Mouse (Mus musculus) cerebellum, adult 2 months (tissue): ENCODE results near the gene Nop9. TPM values are rescaled to one million over a fixed set of nuclear protein-coding genes. Genes with fewer than 3 reads are reported as not detected.
A peak's percentile ranks its signal among the peaks of the same experiment; 100 is the strongest.

ENCODE experiments used
- DNase-seq, 2 experiments: peaks; one replicate each; pipeline ENCODE4 v3.0.0; 2021
- H3K27ac ChIP-seq: fragments of 200-500 bp; 2 replicates; pipeline ENCODE4 v1.5.1; 2012; ENCODE audit warnings: low read length, control low read depth, inconsistent platforms; ENCODE audit not compliant: insufficient read depth
- H3K27me3 ChIP-seq: fragments of 200-500 bp; 2 replicates; pipeline ENCODE4 v1.6.1; 2012; ENCODE audit warnings: inconsistent platforms, mild to moderate bottlenecking, low read length, moderate library complexity; ENCODE audit not compliant: control insufficient read depth, insufficient read depth
- H3K4me1 ChIP-seq: fragments of 200-500 bp; 2 replicates; pipeline ENCODE4 v1.6.1; 2011; ENCODE audit warnings: low read length; ENCODE audit not compliant: control insufficient read depth, insufficient read depth
- H3K4me3 ChIP-seq: fragments of 200-500 bp; replicated peaks from 2 replicates; pipeline ENCODE3; 2011; ENCODE audit warnings: mild to moderate bottlenecking, low read depth, low read length, control low read depth; ENCODE audit not compliant: insufficient read depth
- CTCF ChIP-seq: fragments of 200-500 bp; IDR thresholded peaks from 2 replicates; pipeline ENCODE4 v1.5.1; 2011; ENCODE audit warnings: low read depth, mild to moderate bottlenecking, control low read depth, low read length, moderate library complexity, borderline replicate concordance; ENCODE audit not compliant: insufficient read depth
- POLR2A ChIP-seq: fragments of 200-500 bp; IDR thresholded peaks from 2 replicates; pipeline ENCODE4 v1.6.1; 2011; ENCODE audit warnings: low read length, control low read depth, borderline replicate concordance; ENCODE audit not compliant: insufficient read depth
- WGBS: fragments of 180-500 bp; shearing (Covaris S2); methylation state at CpG from one replicate; pipeline ENCODE4 v1.1.7; 2018; 5-methylcytosine and 5-hydroxymethylcytosine counted together
- polyA plus RNA-seq: library from polyadenylated mRNA; depleted of rRNA; stranded (reverse); fragments of >200 nt; gene quantifications from 2 replicates; pipeline ENCODE4 v1.2.3, GENCODE M21; 2012

Gene Nop9
- polyA plus RNA-seq, 1 experiment: 10.7 TPM

DNA sequence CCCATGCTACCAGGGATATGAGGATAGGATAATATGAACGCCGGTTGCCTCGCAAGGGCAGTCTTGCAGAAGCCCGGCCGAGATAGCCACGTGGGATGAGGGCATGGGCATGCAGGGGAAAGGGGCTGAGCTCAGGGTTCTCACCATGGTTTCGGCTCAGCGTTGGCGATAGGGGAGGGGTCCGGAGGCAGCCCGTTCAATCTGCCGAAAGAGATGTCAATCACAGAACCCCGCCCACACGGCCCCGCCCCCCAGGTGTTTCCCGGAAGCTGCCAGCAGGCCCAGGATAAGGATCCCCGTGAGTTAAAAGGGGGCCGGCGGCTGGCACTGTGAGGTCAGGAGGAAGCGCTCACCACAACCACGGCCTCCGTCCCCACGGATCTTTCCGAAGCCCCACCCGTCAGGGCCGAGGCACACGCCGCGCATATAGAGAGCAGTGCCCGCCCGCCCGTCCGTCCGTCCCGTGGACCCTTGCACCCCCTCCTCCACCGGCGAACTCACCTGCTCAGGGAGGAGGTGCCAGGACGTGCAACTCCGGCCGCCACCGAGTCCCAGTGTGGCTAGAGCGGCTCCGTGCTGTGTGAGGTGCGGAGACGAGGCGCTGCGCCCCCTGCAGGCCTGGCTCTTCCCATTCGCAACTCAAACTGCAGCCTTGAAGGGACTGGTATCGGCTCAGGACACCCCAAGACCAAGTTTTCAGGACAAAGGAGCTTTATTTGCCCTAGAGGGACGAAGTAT lies 23.6 kb upstream of the Nop9 start, which contains the start of gene Rabggta:
Gene Rabggta (minus strand): TSS at position 564 of the 738 bp plus-strand sequence.
- TF ChIP-seq CTCF: peak; percentile 87
- peak; percentile 45; the same call in 1 of the 2 replicates for TF ChIP-seq POLR2A

DNA sequence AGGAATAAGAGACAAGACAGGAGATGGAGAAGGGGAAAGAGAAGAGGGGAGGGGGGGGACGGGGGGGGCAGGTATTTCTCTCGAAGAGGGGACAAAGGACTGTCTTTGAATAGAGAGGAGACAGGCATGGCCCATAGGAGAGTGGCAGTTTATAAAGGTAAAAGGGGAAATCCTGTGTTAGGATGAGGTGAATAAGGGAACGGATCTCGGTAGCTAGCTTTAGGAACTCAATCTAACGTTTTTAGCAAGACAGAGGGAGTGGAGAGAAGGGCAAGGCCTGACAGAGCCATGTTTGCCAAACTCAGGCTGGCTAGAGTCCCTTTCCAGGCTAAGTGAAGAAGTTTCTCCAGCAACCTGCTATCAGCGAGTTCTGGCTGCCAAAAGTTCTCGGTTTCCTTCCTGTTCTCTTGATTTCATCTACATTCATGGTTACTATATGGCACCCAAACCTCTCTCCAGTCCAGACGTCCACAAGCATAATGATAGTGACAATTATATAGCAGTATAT lies 23.0 kb upstream of the Nop9 start:
- no peak for DNase-seq
- Histone ChIP-seq H3K27ac (no peak overlapping the region), H3K4me3 (no peak overlapping the region), H3K4me1 (peaks cover 4% of the 10 kb centered on the region; the same call in 1 of the 2 replicates), H3K27me3 (no peaks in the 10 kb centered on the region)
- 45% methylated on average over 8 of the region's 8 CpGs for WGBS
- TF ChIP-seq POLR2A: no peak
- TF ChIP-seq CTCF: no peak

More for the DNA sequence above, 23.6 kb upstream of the Nop9 start, which contains the start of gene Rabggta:
- Histone ChIP-seq H3K4me1 (peaks cover 4% of the 10 kb centered on the region; the same call in 1 of the 2 replicates), H3K4me3 (peak within 1 kb of the TSS; percentile 96), H3K27me3 (no peaks in the 10 kb centered on the region), H3K27ac (peak within 1 kb of the TSS; percentile 26; the same call in 1 of the 2 replicates)
- DNase-seq: peak; percentile 93 to 94
- WGBS: under 1% methylated on average over 48 of the region's 50 CpGs

- no peak for DNase-seq
- H3K4me3 ChIP-seq: no peak overlapping the region
- no peaks in the 10 kb centered on the region for H3K27me3 ChIP-seq
- WGBS: 89% methylated on average over 7 of the region's 7 CpGs
- TF ChIP-seq CTCF (no peak), POLR2A (no peak)
- peaks cover 4% of the 10 kb centered on the region; the same call in 1 of the 2 replicates for H3K4me1 ChIP-seq
- H3K27ac ChIP-seq: no peak overlapping the region
These were observed 22.1 kb upstream of the Nop9 start for GRCm38 (mm10) chr14:55723433-55723832.

DNA sequence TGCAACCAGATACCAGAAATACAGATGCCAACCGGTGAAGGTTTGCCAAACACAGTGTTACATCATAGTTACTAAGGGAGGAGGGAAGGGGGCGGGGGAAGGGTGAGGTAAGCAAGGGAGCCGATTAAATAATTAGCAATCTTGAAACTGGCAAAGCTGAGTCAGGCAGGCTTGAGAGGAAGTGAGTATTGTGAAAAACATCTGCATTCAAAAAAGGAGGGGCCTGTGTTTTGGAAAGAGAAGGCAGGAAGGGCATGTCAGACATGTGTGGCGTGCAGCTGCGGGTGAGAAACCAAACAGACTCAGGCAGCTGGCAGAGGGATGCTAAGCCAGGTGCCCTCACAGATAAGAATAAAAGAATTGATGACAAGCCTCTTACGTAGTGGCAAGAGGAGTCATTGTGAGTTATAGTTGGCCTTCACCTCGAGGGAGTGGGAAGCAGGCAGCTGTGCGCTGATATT lies 21.1 kb upstream of the Nop9 start:
- no peak for DNase-seq
- H3K27me3 ChIP-seq: no peaks in the 10 kb centered on the region
- H3K4me1 ChIP-seq: peaks cover 4% of the 10 kb centered on the region; the same call in 1 of the 2 replicates
- 70% methylated on average over 8 of the region's 8 CpGs for WGBS
- TF ChIP-seq CTCF (no peak), POLR2A (no peak)
- no peak overlapping the region for H3K4me3 ChIP-seq
- no peak overlapping the region for H3K27ac ChIP-seq

DNA sequence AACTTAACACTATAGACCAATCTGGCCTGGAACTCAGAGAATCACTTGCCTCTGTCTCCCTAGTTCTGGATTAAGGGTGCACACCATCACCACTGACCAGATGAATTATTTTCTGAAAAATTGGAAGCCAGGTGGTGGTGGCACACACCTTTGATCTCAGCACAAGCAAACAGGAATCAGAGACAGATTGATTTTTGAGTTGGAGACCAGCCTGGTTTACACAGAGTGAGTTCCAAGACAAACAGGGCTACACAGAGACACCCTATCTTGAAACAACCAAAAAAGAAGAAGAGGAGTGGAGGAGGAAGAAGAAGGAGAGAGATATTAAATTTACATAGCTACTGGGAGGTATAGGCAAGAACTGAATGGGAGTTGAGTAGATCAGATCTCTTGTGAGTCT lies 19.2 kb upstream of the Nop9 start:
- TF ChIP-seq CTCF (no peak), POLR2A (no peak)
- Histone ChIP-seq H3K27ac (no peak overlapping the region), H3K4me3 (no peak overlapping the region), H3K27me3 (no peaks in the 10 kb centered on the region), H3K4me1 (peaks cover under 1% of the 10 kb centered on the region; the same call in 1 of the 2 replicates)
- no peak for DNase-seq

DNA sequence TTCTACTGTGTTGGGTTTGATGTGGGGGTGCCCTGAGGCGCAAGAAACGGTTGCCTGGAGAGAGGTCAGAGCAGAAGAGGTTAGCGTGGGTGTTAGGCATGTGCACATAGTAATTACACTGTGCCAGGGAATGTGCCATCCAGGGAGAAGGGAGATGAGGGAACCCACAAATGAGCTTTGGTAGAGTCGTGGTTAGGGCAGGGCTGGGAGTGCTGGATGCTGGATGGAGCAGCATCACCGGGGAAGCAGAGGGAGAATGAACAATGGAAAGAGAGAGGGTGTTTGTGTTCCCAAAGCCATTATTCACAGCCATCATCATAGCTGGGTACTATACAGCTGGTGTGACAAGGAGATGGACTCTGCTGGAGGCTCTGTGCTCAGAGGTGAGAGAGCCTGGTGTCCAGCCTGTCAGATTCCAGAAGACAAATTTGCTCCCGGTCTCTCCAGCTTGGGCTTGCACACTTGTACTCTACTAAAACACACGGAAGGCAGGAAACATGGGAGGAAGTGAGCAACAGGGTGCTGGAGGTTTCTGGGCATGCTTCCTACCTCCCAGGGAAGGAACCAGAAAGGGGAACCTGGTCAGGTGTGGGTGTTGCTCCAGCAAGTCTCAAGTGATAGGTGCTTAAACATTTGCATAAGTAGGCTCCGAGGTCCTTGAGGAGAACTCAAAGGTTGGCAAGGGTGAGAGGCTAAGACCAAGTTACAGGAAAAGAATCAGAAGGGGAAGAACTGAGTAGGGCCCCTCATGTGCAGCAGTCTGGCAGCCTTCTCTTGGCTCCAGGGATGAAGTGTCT lies 17.4 kb upstream of the Nop9 start:
- no peak overlapping the region for H3K4me3 ChIP-seq
- no peak overlapping the region for H3K27ac ChIP-seq
- WGBS: 61% methylated on average over 8 of the region's 8 CpGs
- TF ChIP-seq POLR2A (no peak), CTCF (no peak)
- DNase-seq: no peak
- H3K27me3 ChIP-seq: no peaks in the 10 kb centered on the region
- H3K4me1 ChIP-seq: no peaks in the 10 kb centered on the region

GRCm38 (mm10) chr14:55730116-55730515 lies 15.4 kb upstream of the Nop9 start:
- no peak for TF ChIP-seq POLR2A
- no peak for TF ChIP-seq CTCF
- WGBS: 21% methylated on average over 7 of the region's 7 CpGs
- Histone ChIP-seq H3K27ac (no peak overlapping the region), H3K4me3 (no peak overlapping the region), H3K4me1 (no peaks in the 10 kb centered on the region), H3K27me3 (no peaks in the 10 kb centered on the region)
- DNase-seq: no peak
